Mouse (Mus musculus) adrenal gland, adult 2 months (tissue): Measurements from ENCODE around the gene Cdh4. TPM values are rescaled to one million over a fixed set of nuclear protein-coding genes. Genes with fewer than 3 reads are reported as not detected.

Experiments used
- DNase-seq: peaks from one replicate; pipeline ENCODE4 v3.0.0; 2021
- polyA plus RNA-seq: library from polyadenylated mRNA; depleted of rRNA; stranded (reverse); fragments of >200 nt; gene quantifications from 2 replicates; pipeline ENCODE4 v1.2.3, GENCODE M21; 2012
- total RNA-seq, 2 experiments: library from RNA; stranded (reverse); gene quantifications; 2 replicates each; pipeline ENCODE4 v1.2.3; 2021

Cdh4 gene
- total and polyA plus RNA-seq, 3 experiments = 2.8 to 5.0 (median 3.3) TPM

- no peak for DNase-seq
Measured at GRCm38 (mm10) chr2:179467839-179468445, 25.7 kb downstream of the Cdh4 start.

- DNase-seq = no peak
Measured at GRCm38 (mm10) chr2:179476622-179477021, 34.4 kb downstream of the Cdh4 start.

- DNase-seq = no peak
Measured at GRCm38 (mm10) chr2:179480800-179481200, 38.6 kb downstream of the Cdh4 start.

- no peak for DNase-seq
Measured at GRCm38 (mm10) chr2:179481363-179481762, 39.1 kb downstream of the Cdh4 start.

- DNase-seq = no peak
Measured at GRCm38 (mm10) chr2:179488526-179489139, 46.4 kb downstream of the Cdh4 start.

GRCm38 (mm10) chr2:179491891-179492290, 49.7 kb downstream of the Cdh4 start:
- no peak for DNase-seq

GRCm38 (mm10) chr2:179494276-179494675, 52.0 kb downstream of the Cdh4 start:
- no peak for DNase-seq

GRCm38 (mm10) chr2:179510439-179510838, 68.2 kb downstream of the Cdh4 start:
- DNase-seq = no peak

GRCm38 (mm10) chr2:179516559-179516958, 74.3 kb downstream of the Cdh4 start:
- peak; percentile 10 for DNase-seq

GRCm38 (mm10) chr2:179518456-179519032, 76.3 kb downstream of the Cdh4 start:
- no peak for DNase-seq

GRCm38 (mm10) chr2:179519161-179519560, 76.9 kb downstream of the Cdh4 start:
- DNase-seq = no peak

- no peak for DNase-seq
Measured at GRCm38 (mm10) chr2:179519931-179520330, 77.7 kb downstream of the Cdh4 start.

GRCm38 (mm10) chr2:179520941-179521340, 78.7 kb downstream of the Cdh4 start:
- no peak for DNase-seq

GRCm38 (mm10) chr2:179521444-179521843, 79.2 kb downstream of the Cdh4 start:
- no peak for DNase-seq

GRCm38 (mm10) chr2:179522141-179522540, 79.9 kb downstream of the Cdh4 start:
- no peak for DNase-seq

- no peak for DNase-seq
Measured at GRCm38 (mm10) chr2:179526976-179527375, 84.7 kb downstream of the Cdh4 start.

GRCm38 (mm10) chr2:179530436-179531040, 88.3 kb downstream of the Cdh4 start:
- no peak for DNase-seq

GRCm38 (mm10) chr2:179533196-179533595, 91.0 kb downstream of the Cdh4 start:
- DNase-seq = no peak

GRCm38 (mm10) chr2:179533881-179534280, 91.7 kb downstream of the Cdh4 start:
- no peak for DNase-seq

- no peak for DNase-seq
Measured at GRCm38 (mm10) chr2:179535204-179535603, 93.0 kb downstream of the Cdh4 start.

GRCm38 (mm10) chr2:179536762-179537161, 94.5 kb downstream of the Cdh4 start:
- DNase-seq = no peak

- DNase-seq = no peak
Measured at GRCm38 (mm10) chr2:179537390-179537789, 95.2 kb downstream of the Cdh4 start.

GRCm38 (mm10) chr2:179537800-179538450, 95.7 kb downstream of the Cdh4 start:
- DNase-seq = no peak
